In genomic region chr2:154764828-154765497, GRCm38 (mm10) we compare ENCODE assay signal across 12 mouse cellular contexts. TPM values are rescaled to one million over a fixed set of nuclear protein-coding genes. Genes with fewer than 3 reads are reported as not detected.
DNase-seq lines count a peak whose midpoint lies in the region; ATAC-seq and TF ChIP-seq lines count a peak whose summit lies in the region.
"Had no signal": no experiment of that assay in that cellular context is flagged by ENCODE, and none has a peak within 500 bp of the region (broad histone marks: within the 10 kb centered on the region; RNA-seq: fewer than 3 reads in every experiment).

No protein-coding gene starts in this region.

- no peak overlapping the region for H3K4me2 ChIP-seq in CH12.LX (ENCODE audit: insufficient read depth, low read depth, poor library complexity, severe bottlenecking)
- peak overlapping the region; percentile 46 for H3K4me2 ChIP-seq in liver, embryonic 16.5 days (ENCODE audit: low read depth, low read length)
- H3K4me2 ChIP-seq: midbrain, embryonic 12.5 days had no signal

- no peak overlapping the region for H3K27ac ChIP-seq in kidney, adult 2 months (ENCODE audit: insufficient read depth, low read depth, low read length)
- H3K27ac ChIP-seq in CH12.LX (ENCODE audit: insufficient read depth, low read depth) = no peak overlapping the region
- H3K27ac ChIP-seq in liver, embryonic 16.5 days (ENCODE audit: low read length) = peak overlapping the region; percentile 88
- H3K27ac ChIP-seq: midbrain, embryonic 12.5 days had no signal

- TF ChIP-seq CTCF in kidney, adult 2 months (conservative IDR thresholded peaks at IDR 0.05; ENCODE audit: insufficient read depth, insufficient read length, low read depth, low read length) = peak; percentile 48
- peak in 1 of 2 experiments; percentile 57; a peak in 2 of 4 replicates for TF ChIP-seq CTCF in CH12.LX (conservative IDR thresholded peaks at IDR 0.05 in 1 of 2, IDR thresholded peaks at IDR 0.05 in 1 of 2; ENCODE audit: low read depth in 2 of 2, low read length in 2 of 2)

- H3K36me3 ChIP-seq in kidney, adult 2 months (ENCODE audit: control insufficient read depth, insufficient read depth, low read length) = no peaks in the 10 kb centered on the region
- H3K36me3 ChIP-seq in CH12.LX (replicated peaks in 1 of 2; ENCODE audit: control insufficient read depth in 1 of 2, insufficient read depth in 1 of 2, low read length in 1 of 2) = no peaks in the 10 kb centered on the region
- no peaks in the 10 kb centered on the region for H3K36me3 ChIP-seq in liver, embryonic 16.5 days (ENCODE audit: control insufficient read depth, insufficient read depth)
- H3K36me3 ChIP-seq: G1E; midbrain, embryonic 12.5 days had no signal

- no peak overlapping the region for H3K9ac ChIP-seq in CH12.LX (ENCODE audit: insufficient read depth, low read depth)
- H3K9ac ChIP-seq in liver, embryonic 16.5 days (ENCODE audit: low read depth, low read length) = peak overlapping the region; percentile 30
- H3K9ac ChIP-seq: midbrain, embryonic 12.5 days had no signal

- no peak for TF ChIP-seq EP300 in CH12.LX (IDR thresholded peaks at IDR 0.05; ENCODE audit: low read length)

- H3K79me2 ChIP-seq in CH12.LX (replicated peaks; ENCODE audit: control insufficient read depth, extremely low read depth, insufficient read depth, poor library complexity, severe bottlenecking) = no peaks in the 10 kb centered on the region

- peak; percentile 95 for ATAC-seq in liver, embryonic 16.5 days (ENCODE audit: low read depth)

- H3K9me3 ChIP-seq in CH12.LX (replicated peaks; ENCODE audit: low read length) = peaks cover 14% of the 10 kb centered on the region
- H3K9me3 ChIP-seq in liver, embryonic 16.5 days (replicated peaks; ENCODE audit: control insufficient read depth, low read length) = no peaks in the 10 kb centered on the region
- H3K9me3 ChIP-seq: G1E; midbrain, embryonic 12.5 days had no signal

- in situ Hi-C loops in CH12.LX (cut with MboI; ENCODE audit: low pct_ligation_motif_present, low pct_unique_long_range_greater_than_20kb, low sequenced_read_pairs) = no loop called here

- 83% methylated on average over 9 of the region's 9 CpGs for WGBS in kidney, adult 2 months
- WGBS in liver, embryonic 16.5 days (ENCODE audit: insufficient replicate concordance) = 63% methylated on average over 9 of the region's 9 CpGs

- no peak overlapping the region for H3K4me3 ChIP-seq in kidney, adult 2 months (ENCODE audit: insufficient read depth, low read depth, low read length)
- no peak overlapping the region for H3K4me3 ChIP-seq in CH12.LX (replicated peaks in 1 of 3; ENCODE audit: low read depth in 2 of 3, low read length in 2 of 3, poor library complexity in 1 of 3)
- peak overlapping the region; percentile 7; the same call in 1 of the 2 replicates for H3K4me3 ChIP-seq in liver, embryonic 16.5 days (ENCODE audit: low read depth, low read length)
- H3K4me3 ChIP-seq: midbrain, embryonic 12.5 days had no signal

- DNase-seq in kidney, adult 2 months = no peak
- no peak for DNase-seq in kidney, postnatal 25 days
- no peak for DNase-seq in CH12.LX (ENCODE audit: extremely low read depth)
- DNase-seq in c-Kit-positive CD71-positive TER-119-positive erythroid progenitor cells, embryonic 14.5 days (ENCODE audit: low spot score) = peak; percentile 80
- DNase-seq in natural killer cell, adult 2 months (ENCODE audit: low spot score in 2 of 2) = no peak
- no peak for DNase-seq in retina, postnatal 1 day
- DNase-seq: adrenal gland, postnatal 14 days; gastrocnemius, postnatal 36 days; thymus, adult 2 months had no signal

- no peaks in the 10 kb centered on the region for H3K27me3 ChIP-seq in kidney, adult 2 months (replicated peaks; ENCODE audit: control insufficient read depth, insufficient read depth, low read length)
- no peaks in the 10 kb centered on the region for H3K27me3 ChIP-seq in CH12.LX (replicated peaks)
- no peaks in the 10 kb centered on the region for H3K27me3 ChIP-seq in liver, embryonic 16.5 days (ENCODE audit: control insufficient read depth, insufficient read depth, low read depth, low read length)
- H3K27me3 ChIP-seq: midbrain, embryonic 12.5 days had no signal

- peak; percentile 40 for TF ChIP-seq RAD21 in CH12.LX (IDR thresholded peaks at IDR 0.05; ENCODE audit: low read depth, low read length)

- TF ChIP-seq POLR2A in kidney, adult 2 months (IDR thresholded peaks at IDR 0.05; ENCODE audit: low read depth, low read length) = no peak
- no peak for TF ChIP-seq POLR2A in CH12.LX (IDR thresholded peaks at IDR 0.05; ENCODE audit: low read depth, low read length)

- H3K4me1 ChIP-seq in kidney, adult 2 months (ENCODE audit: control insufficient read depth, insufficient read depth, low read length) = no peaks in the 10 kb centered on the region
- H3K4me1 ChIP-seq in CH12.LX (ENCODE audit: control insufficient read depth in 1 of 2, insufficient read depth in 2 of 2) = peaks cover 3 to 38% of the 10 kb centered on the region in 2 experiments; a peak in 3 of 4 replicates
- H3K4me1 ChIP-seq in liver, embryonic 16.5 days (ENCODE audit: control insufficient read depth, low read depth, low read length) = peaks cover 44% of the 10 kb centered on the region

- dilution Hi-C loops in CH12.LX (cut with MboI; ENCODE audit: extremely low pct_ligation_motif_present, extremely low pct_unique_long_range_greater_than_20kb, low sequenced_read_pairs) = no loop called here

TF ChIP-seq in CH12.LX, 34 proteins besides CTCF, POLR2A, EP300 and RAD21:
- TF ChIP-seq SMC3 (IDR thresholded peaks at IDR 0.05; ENCODE audit: low read depth, low read length) = peak; percentile 43
- no peak for TF ChIP-seq KAT2A (IDR thresholded peaks at IDR 0.05; ENCODE audit: insufficient replicate concordance, low read length)

RNA-seq across cellular contexts. Expression of gene Gm14214, which starts 4.9 kb away (rescaled TPM):
- not detected in 2 replicates for polyA plus RNA-seq in kidney, adult 2 months (2012; rRNA removed)
- total RNA-seq in CH12.LX (2012; rRNA removed) (not detected in 2 replicates), CH12.LX (2014; rRNA removed) (not detected in 2 replicates)
- polyA plus RNA-seq in CH12.LX (2012; ENCODE audit: insufficient read length, low read depth) = 0.41 TPM in 1 of 2 replicates, not detected in the other
- not detected in 2 replicates for polyA plus RNA-seq in liver, embryonic 16.5 days (2015; fragmentation: Nextera tagmentation; extraction: Ambion mirVana)
- total RNA-seq: adrenal gland, postnatal 14 days; G1E; gastrocnemius, postnatal 36 days had no signal
- polyA plus RNA-seq: G1E; midbrain, embryonic 12.5 days; thymus, adult 2 months had no signal

RNA-seq across cellular contexts. Expression of gene Raly, which starts 25.9 kb away (rescaled TPM):
- 152 and 163 TPM in 2 replicates for polyA plus RNA-seq in kidney, adult 2 months (2012; rRNA removed)
- total RNA-seq in CH12.LX (2012; rRNA removed) = 214 and 228 TPM in 2 replicates
- total RNA-seq in CH12.LX (2014; rRNA removed) = 334 and 341 TPM in 2 replicates
- 277 and 285 TPM in 2 replicates for polyA plus RNA-seq in CH12.LX (2012; ENCODE audit: insufficient read length, low read depth)
- polyA plus RNA-seq in liver, embryonic 16.5 days (2015; fragmentation: Nextera tagmentation; extraction: Ambion mirVana) = 21.8 and 23.0 TPM in 2 replicates

RNA-seq across cellular contexts. Expression of gene a, which starts 26.2 kb away (rescaled TPM):
- not detected in 2 replicates for polyA plus RNA-seq in kidney, adult 2 months (2012; rRNA removed)
- total RNA-seq in CH12.LX (2012; rRNA removed) (10.9 and 11.8 TPM in 2 replicates), CH12.LX (2014; rRNA removed) (23.8 and 25.4 TPM in 2 replicates)
- polyA plus RNA-seq in CH12.LX (2012; ENCODE audit: insufficient read length, low read depth) = 7.2 and 7.8 TPM in 2 replicates
- polyA plus RNA-seq in liver, embryonic 16.5 days (2015; fragmentation: Nextera tagmentation; extraction: Ambion mirVana) = not detected in 2 replicates
- total RNA-seq: adrenal gland, postnatal 14 days; G1E; gastrocnemius, postnatal 36 days had no signal
